Mouse (Mus musculus): ENCODE measurements at regions not wholly inside any gene's neighbourhood (a gene's known extent, or its start where the extent isn't known, plus 50 kb on each side); places are given as distances from the start of the nearest gene placed in this dataset.

- peak in 1 of 2 experiments; percentile 10 for DNase-seq (ENCODE audit: low spot score in 2 of 2)
Measured at GRCm38 (mm10) chr16:93137249-93137648, 311.3 kb upstream of the Runx1 start.

- DNase-seq (ENCODE audit: low spot score in 2 of 2), result no peak
Measured at GRCm38 (mm10) chr16:93131404-93131803, 305.5 kb upstream of the Runx1 start.

GRCm38 (mm10) chr16:93130622-93131021, 304.7 kb upstream of the Runx1 start:
- DNase-seq (ENCODE audit: low spot score in 2 of 2), result no peak

- no peak for DNase-seq (ENCODE audit: low spot score in 2 of 2)
Measured at GRCm38 (mm10) chr16:93123707-93124106, 297.8 kb upstream of the Runx1 start.

- DNase-seq (ENCODE audit: low spot score in 2 of 2), result peak; percentile 30 to 64
Measured at GRCm38 (mm10) chr16:93116111-93116969, 290.4 kb upstream of the Runx1 start.

- DNase-seq (ENCODE audit: low spot score in 2 of 2), result no peak
Measured at GRCm38 (mm10) chr16:93110912-93111311, 285.0 kb upstream of the Runx1 start.

- DNase-seq (ENCODE audit: low spot score in 2 of 2), result no peak
Measured at GRCm38 (mm10) chr16:93110451-93110850, 284.5 kb upstream of the Runx1 start.

- no peak for DNase-seq (ENCODE audit: low spot score in 2 of 2)
Measured at GRCm38 (mm10) chr16:93109683-93110407, 283.9 kb upstream of the Runx1 start.

- no peak for DNase-seq (ENCODE audit: low spot score in 2 of 2)
Measured at GRCm38 (mm10) chr16:93107524-93107845, 281.5 kb upstream of the Runx1 start.

- DNase-seq (ENCODE audit: low spot score in 2 of 2), result no peak
Measured at GRCm38 (mm10) chr16:93106811-93107523, 281.0 kb upstream of the Runx1 start.

- DNase-seq (ENCODE audit: low spot score in 2 of 2), result no peak
Measured at GRCm38 (mm10) chr16:93102174-93102573, 276.2 kb upstream of the Runx1 start.

- no peak for DNase-seq (ENCODE audit: low spot score in 2 of 2)
Measured at GRCm38 (mm10) chr16:93098057-93098456, 272.1 kb upstream of the Runx1 start.

- DNase-seq (ENCODE audit: low spot score in 2 of 2), result no peak
Measured at GRCm38 (mm10) chr16:93096175-93096574, 270.2 kb upstream of the Runx1 start.

- no peak for DNase-seq (ENCODE audit: low spot score in 2 of 2)
Measured at GRCm38 (mm10) chr16:93092796-93093195, 266.8 kb upstream of the Runx1 start.

- DNase-seq (ENCODE audit: low spot score in 2 of 2), result no peak
Measured at GRCm38 (mm10) chr16:93085227-93085883, 259.4 kb upstream of the Runx1 start.

GRCm38 (mm10) chr16:93083756-93084155, 257.8 kb upstream of the Runx1 start:
- DNase-seq (ENCODE audit: low spot score in 2 of 2), result no peak

- no peak for DNase-seq (ENCODE audit: low spot score in 2 of 2)
Measured at GRCm38 (mm10) chr16:93083142-93083541, 257.2 kb upstream of the Runx1 start.

- DNase-seq (ENCODE audit: low spot score in 2 of 2), result no peak
Measured at GRCm38 (mm10) chr16:93081533-93081932, 255.6 kb upstream of the Runx1 start.

- DNase-seq (ENCODE audit: low spot score in 2 of 2), result no peak
Measured at GRCm38 (mm10) chr16:93079660-93080390, 253.9 kb upstream of the Runx1 start.

- DNase-seq (ENCODE audit: low spot score in 2 of 2), result no peak
Measured at GRCm38 (mm10) chr16:93078909-93079308, 253.0 kb upstream of the Runx1 start.

- DNase-seq (ENCODE audit: low spot score in 2 of 2), result no peak
Measured at GRCm38 (mm10) chr16:93075488-93075887, 249.5 kb upstream of the Runx1 start.

All from left cerebral cortex, adult 9 months (tissue).